Mouse (Mus musculus) left cerebral cortex, adult 2 months (tissue): ENCODE data around the gene Mad1l1. TPM values are rescaled to one million over a fixed set of nuclear protein-coding genes. Genes with fewer than 3 reads are reported as not detected.

ENCODE experiments used
- DNase-seq, 2 experiments: peaks; one replicate each; pipeline ENCODE4 v3.0.0; 2021 to 2022; ENCODE audit warnings: low spot score in 2 of 2, mixed read lengths in 1 of 2; ENCODE audit errors: extremely low spot score in 1 of 2
- H3K27ac ChIP-seq: fragments of 200-600 bp; 2 replicates; pipeline ENCODE4 v1.8.1; 2022
- H3K4me3 ChIP-seq: fragments of 200-600 bp; 2 replicates; pipeline ENCODE4 v1.8.1; 2022
- CTCF ChIP-seq: fragments of 200-600 bp; IDR thresholded peaks from 2 replicates; pipeline ENCODE4 v1.8.1; 2022; ENCODE audit warnings: antibody characterized with exemption, mild to moderate bottlenecking, moderate library complexity
- intact Hi-C: fragments of 180-260 bp; cut with DNase I; formaldehyde crosslinking; loops from one replicate; pipeline ENCODE4 v1.15.1; 2025
- total RNA-seq, 2 experiments: library from RNA; stranded (reverse); gene quantifications; 2 replicates each; pipeline ENCODE4 v1.2.3; 2021

Mad1l1 gene
- total RNA-seq, 2 experiments from 2014 or later = 14.1 to 17.6 TPM

GRCm38 (mm10) chr5:140135734-140136625, 185.4 kb downstream of the Mad1l1 start:
- no peak for DNase-seq
- no peak; the same call in 1 of the 2 replicates for TF ChIP-seq CTCF
- no peak overlapping the region for H3K27ac ChIP-seq
- H3K4me3 ChIP-seq = no peak overlapping the region
- intact Hi-C loops = no loop called here

- TF ChIP-seq CTCF = no peak
- Histone ChIP-seq H3K27ac (no peak overlapping the region), H3K4me3 (no peak overlapping the region)
- intact Hi-C loops = no loop called here
- DNase-seq = no peak
These were observed 187.3 kb downstream of the Mad1l1 start for GRCm38 (mm10) chr5:140134021-140134420.

- no peak overlapping the region for H3K4me3 ChIP-seq
- intact Hi-C loops = no loop called here
- no peak for DNase-seq
- TF ChIP-seq CTCF = no peak
- no peak overlapping the region for H3K27ac ChIP-seq
These were observed 192.9 kb downstream of the Mad1l1 start for GRCm38 (mm10) chr5:140128414-140128981.

- Histone ChIP-seq H3K27ac (no peak overlapping the region), H3K4me3 (no peak overlapping the region)
- TF ChIP-seq CTCF = no peak
- intact Hi-C loops = no loop called here
- DNase-seq = no peak
These were observed 193.4 kb downstream of the Mad1l1 start for GRCm38 (mm10) chr5:140127981-140128380.

- no peak for TF ChIP-seq CTCF
- DNase-seq = no peak
- no peak overlapping the region for H3K4me3 ChIP-seq
- intact Hi-C loops = no loop called here
- no peak overlapping the region for H3K27ac ChIP-seq
These were observed 196.7 kb downstream of the Mad1l1 start for GRCm38 (mm10) chr5:140124626-140125025.

GRCm38 (mm10) chr5:140123640-140124366, 197.5 kb downstream of the Mad1l1 start:
- H3K4me3 ChIP-seq = no peak overlapping the region
- intact Hi-C loops = no loop called here
- H3K27ac ChIP-seq = no peak overlapping the region
- DNase-seq = no peak
- no peak for TF ChIP-seq CTCF

- DNase-seq = no peak
- intact Hi-C loops = no loop called here
- Histone ChIP-seq H3K4me3 (no peak overlapping the region), H3K27ac (no peak overlapping the region)
- TF ChIP-seq CTCF = no peak
These were observed 198.2 kb downstream of the Mad1l1 start for GRCm38 (mm10) chr5:140123194-140123593.

GRCm38 (mm10) chr5:140121966-140122365, 199.4 kb downstream of the Mad1l1 start:
- intact Hi-C loops = no loop called here
- H3K27ac ChIP-seq = no peak overlapping the region
- no peak for TF ChIP-seq CTCF
- DNase-seq = no peak
- H3K4me3 ChIP-seq = no peak overlapping the region

- Histone ChIP-seq H3K4me3 (no peak overlapping the region), H3K27ac (no peak overlapping the region)
- DNase-seq = no peak
- TF ChIP-seq CTCF = no peak
- intact Hi-C loops = no loop called here
These were observed 202.4 kb downstream of the Mad1l1 start for GRCm38 (mm10) chr5:140118921-140119320.

- no peak overlapping the region for H3K4me3 ChIP-seq
- intact Hi-C loops = no loop called here
- no peak overlapping the region for H3K27ac ChIP-seq
- DNase-seq = no peak
- no peak for TF ChIP-seq CTCF
These were observed 203.4 kb downstream of the Mad1l1 start for GRCm38 (mm10) chr5:140117968-140118367.

GRCm38 (mm10) chr5:140115434-140116271, 205.7 kb downstream of the Mad1l1 start:
- peak in 1 of 2 experiments; percentile 43 for DNase-seq
- H3K27ac ChIP-seq = no peak overlapping the region; the same call in 1 of the 2 replicates

More at GRCm38 (mm10) chr5:140115434-140116271, 205.7 kb downstream of the Mad1l1 start:
- no peak for TF ChIP-seq CTCF
- no peak overlapping the region for H3K4me3 ChIP-seq
- intact Hi-C loops = no loop called here
